Mouse (Mus musculus) liver, embryonic 16.5 days (tissue): ENCODE data around the gene Neu3. TPM values are rescaled to one million over a fixed set of nuclear protein-coding genes. Genes with fewer than 3 reads are reported as not detected.
"Not testable (repeated sequence)": the region's sequence is repeated elsewhere in the genome, so short reads cannot be mapped to it uniquely, and the experiment has no call there.

Experiments
- ATAC-seq: fragments of 200-750 bp; cut with Nextera tagmentation; 2 replicates; pipeline ENCODE4 v1.8.0; 2017; ENCODE audit warnings: low read depth, mild to moderate bottlenecking, moderate number of reproducible peaks, moderate library complexity
- H3K27ac ChIP-seq: fragments of 300-500 bp; sonication (generic); 2 replicates; pipeline ENCODE4 v1.5.1; 2014; ENCODE audit warnings: mild to moderate bottlenecking, low read length
- H3K27me3 ChIP-seq: fragments of 300-500 bp; sonication (generic); 2 replicates; pipeline ENCODE4 v1.6.1; 2014; ENCODE audit warnings: low read depth, low read length, mixed read lengths; ENCODE audit not compliant: control insufficient read depth, insufficient read depth
- H3K36me3 ChIP-seq: fragments of 300-500 bp; sonication (generic); 2 replicates; pipeline ENCODE4 v1.6.1; 2014; ENCODE audit warnings: mild to moderate bottlenecking; ENCODE audit not compliant: control insufficient read depth, insufficient read depth
- H3K4me1 ChIP-seq: fragments of 300-500 bp; sonication (generic); 2 replicates; pipeline ENCODE4 v1.6.1; 2014; ENCODE audit warnings: low read depth, low read length, mixed read lengths; ENCODE audit not compliant: control insufficient read depth
- H3K4me2 ChIP-seq: fragments of 300-500 bp; sonication (generic); 2 replicates; pipeline ENCODE4 v1.6.1; 2014; ENCODE audit warnings: low read depth, low read length, mixed read lengths
- H3K4me3 ChIP-seq: fragments of 300-500 bp; sonication (generic); 2 replicates; pipeline ENCODE4 v1.5.1; 2014; ENCODE audit warnings: low read depth, mild to moderate bottlenecking, low read length
- H3K9ac ChIP-seq: fragments of 300-500 bp; sonication (generic); 2 replicates; pipeline ENCODE4 v1.6.1; 2014; ENCODE audit warnings: low read depth, low read length
- H3K9me3 ChIP-seq: fragments of 300-500 bp; sonication (generic); replicated peaks from 2 replicates; pipeline ENCODE4 v1.6.1; 2016; ENCODE audit warnings: low read length; ENCODE audit not compliant: control insufficient read depth
- WGBS: fragments of 180-500 bp; shearing (Covaris S2); extraction: QIAGEN DNeasy Blood & Tissue Kit; methylation state at CpG from one replicate; pipeline ENCODE4 v1.1.7; 2014; ENCODE audit not compliant: insufficient replicate concordance; 5-methylcytosine and 5-hydroxymethylcytosine counted together
- polyA plus RNA-seq: library from polyadenylated mRNA; unstranded; fragments of >200 nt; fragmentation: Nextera tagmentation; extraction: Ambion mirVana; gene quantifications from 2 replicates; pipeline ENCODE4 v1.2.1, GENCODE M21; 2015

The Neu3 gene
- polyA plus RNA-seq, 1 experiment from 2014 or later = 5.1 TPM

- peak overlapping the region; percentile 96 for H3K27ac ChIP-seq
- H3K4me1 ChIP-seq = peaks cover 50% of the 10 kb centered on the region
- peak overlapping the region; percentile 62 for H3K9ac ChIP-seq
- no peaks in the 10 kb centered on the region for H3K9me3 ChIP-seq
- no peaks in the 10 kb centered on the region for H3K27me3 ChIP-seq
- peaks cover 5% of the 10 kb centered on the region for H3K36me3 ChIP-seq
- WGBS = 55% methylated on average over 9 of the region's 9 CpGs
- peak overlapping the region; percentile 59 for H3K4me3 ChIP-seq
- ATAC-seq = peak; percentile 1; the same call in 1 of the 2 replicates
- H3K4me2 ChIP-seq = peak overlapping the region; percentile 77
These were observed 2.7 kb downstream of the Neu3 start for GRCm38 (mm10) chr7:99825511-99825910.

GRCm38 (mm10) chr7:99824649-99825483 lies 3.4 kb downstream of the Neu3 start:
- no peaks in the 10 kb centered on the region for H3K9me3 ChIP-seq
- H3K27me3 ChIP-seq = no peaks in the 10 kb centered on the region
- peak overlapping the region; percentile 96 for H3K27ac ChIP-seq
- peaks cover 50% of the 10 kb centered on the region for H3K4me1 ChIP-seq
- ATAC-seq = peak; percentile 66
- peaks cover 5% of the 10 kb centered on the region for H3K36me3 ChIP-seq
- peak overlapping the region; percentile 62 for H3K9ac ChIP-seq
- H3K4me3 ChIP-seq = peak overlapping the region; percentile 59
- peak overlapping the region; percentile 77 for H3K4me2 ChIP-seq
- WGBS = 18% methylated on average over 16 of the region's 16 CpGs

GRCm38 (mm10) chr7:99823045-99823663 lies 5.1 kb downstream of the Neu3 start:
- Histone ChIP-seq H3K9me3 (no peaks in the 10 kb centered on the region), H3K4me2 (peak overlapping the region; percentile 55), H3K4me3 (peak overlapping the region; percentile 10; the same call in 1 of the 2 replicates), H3K9ac (peak overlapping the region; percentile 38), H3K4me1 (peaks cover 45% of the 10 kb centered on the region), H3K27me3 (no peaks in the 10 kb centered on the region), H3K27ac (peak overlapping the region; percentile 85), H3K36me3 (peaks cover 5% of the 10 kb centered on the region)
- 64% methylated on average over 10 of the region's 10 CpGs for WGBS
- no peak for ATAC-seq

- Histone ChIP-seq H3K27ac (peak overlapping the region; percentile 85), H3K4me2 (peak overlapping the region; percentile 55), H3K36me3 (peaks cover 5% of the 10 kb centered on the region), H3K4me3 (peak overlapping the region; percentile 10), H3K9ac (peak overlapping the region; percentile 38), H3K9me3 (no peaks in the 10 kb centered on the region), H3K27me3 (no peaks in the 10 kb centered on the region), H3K4me1 (peaks cover 47% of the 10 kb centered on the region)
- ATAC-seq = peak; percentile 74
- 35% methylated on average over 5 of the region's 5 CpGs for WGBS
These were observed 5.8 kb downstream of the Neu3 start for GRCm38 (mm10) chr7:99822426-99822825.

DNA sequence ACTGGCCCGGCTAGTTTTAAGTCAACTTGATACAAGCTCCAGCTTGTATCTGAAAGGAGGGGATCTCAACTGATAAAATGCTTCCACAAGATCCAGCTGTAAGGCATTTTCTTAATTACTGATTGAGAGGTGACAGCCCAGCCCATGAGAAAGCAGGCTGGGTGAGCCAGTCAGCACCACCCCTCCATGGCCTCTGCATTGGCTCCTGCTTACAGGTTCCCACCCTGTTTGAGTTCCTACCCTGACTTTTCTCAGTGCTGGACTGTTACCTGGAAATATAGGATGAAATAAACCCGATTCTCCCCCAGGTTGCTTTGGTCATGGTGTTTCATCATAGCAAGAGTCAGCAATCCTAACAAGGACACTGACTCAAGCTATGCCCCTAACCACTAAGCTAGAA lies 6.3 kb downstream of the Neu3 start:
- Histone ChIP-seq H3K36me3 (peaks cover 5% of the 10 kb centered on the region), H3K27ac (peak overlapping the region; percentile 85), H3K9me3 (no peaks in the 10 kb centered on the region), H3K9ac (peak overlapping the region; percentile 9), H3K4me3 (peak overlapping the region; percentile 10), H3K27me3 (no peaks in the 10 kb centered on the region), H3K4me1 (peaks cover 47% of the 10 kb centered on the region), H3K4me2 (peak overlapping the region; percentile 55)
- 50% methylated on average over 2 of the region's 2 CpGs for WGBS
- peak; percentile 53 for ATAC-seq

GRCm38 (mm10) chr7:99818181-99818725 lies 10.0 kb downstream of the Neu3 start:
- 29% methylated on average over 9 of the region's 9 CpGs for whole genome bisulfite sequencing
- not testable (repeated sequence) for H3K27ac ChIP-seq, ATAC-seq, H3K9me3 ChIP-seq, H3K4me3 ChIP-seq, H3K27me3 ChIP-seq, H3K9ac ChIP-seq
- peaks cover 21% of the 10 kb centered on the region for H3K4me1 ChIP-seq
- peak overlapping the region; percentile 31; the same call in 1 of the 2 replicates for H3K4me2 ChIP-seq
- H3K36me3 ChIP-seq = peaks cover 14% of the 10 kb centered on the region

- WGBS = 82% methylated on average over 11 of the region's 11 CpGs
- H3K4me3 ChIP-seq = no peak overlapping the region
- peaks cover 10% of the 10 kb centered on the region for H3K4me1 ChIP-seq
- H3K9me3 ChIP-seq = no peaks in the 10 kb centered on the region
- no peaks in the 10 kb centered on the region for H3K27me3 ChIP-seq
- H3K9ac ChIP-seq = no peak overlapping the region
- no peak for ATAC-seq
- H3K4me2 ChIP-seq = no peak overlapping the region
- no peak overlapping the region for H3K27ac ChIP-seq
- peaks cover 15% of the 10 kb centered on the region for H3K36me3 ChIP-seq
These were observed 14.8 kb downstream of the Neu3 start for GRCm38 (mm10) chr7:99813394-99813793.

DNA sequence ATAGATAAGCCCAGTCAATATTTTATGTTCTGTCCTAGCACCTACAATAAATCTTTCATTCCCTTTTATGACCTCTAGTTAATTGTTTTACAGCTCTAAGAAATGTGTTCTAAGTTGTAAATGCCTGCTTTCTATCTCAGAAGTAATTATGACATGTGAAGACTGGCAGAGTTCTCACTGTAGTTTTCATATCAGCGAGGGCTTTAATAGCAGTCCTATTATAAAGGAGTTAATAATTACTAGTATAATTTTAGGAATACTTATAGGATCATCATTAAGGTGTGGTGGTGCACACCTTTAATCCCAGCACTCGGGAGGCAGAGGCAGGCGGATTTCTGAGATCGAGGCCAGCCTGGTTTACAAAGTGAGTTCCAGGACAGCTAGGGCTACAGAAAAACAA lies 16.6 kb downstream of the Neu3 start:
- no peak overlapping the region for H3K27ac ChIP-seq
- no peaks in the 10 kb centered on the region for H3K9me3 ChIP-seq
- H3K4me1 ChIP-seq = peaks cover 7% of the 10 kb centered on the region
- H3K27me3 ChIP-seq = no peaks in the 10 kb centered on the region
- H3K36me3 ChIP-seq = peaks cover 15% of the 10 kb centered on the region
- H3K9ac ChIP-seq = no peak overlapping the region
- ATAC-seq = no peak
- H3K4me3 ChIP-seq = no peak overlapping the region
- H3K4me2 ChIP-seq = no peak overlapping the region
- WGBS = 82% methylated on average over 4 of the region's 4 CpGs

DNA sequence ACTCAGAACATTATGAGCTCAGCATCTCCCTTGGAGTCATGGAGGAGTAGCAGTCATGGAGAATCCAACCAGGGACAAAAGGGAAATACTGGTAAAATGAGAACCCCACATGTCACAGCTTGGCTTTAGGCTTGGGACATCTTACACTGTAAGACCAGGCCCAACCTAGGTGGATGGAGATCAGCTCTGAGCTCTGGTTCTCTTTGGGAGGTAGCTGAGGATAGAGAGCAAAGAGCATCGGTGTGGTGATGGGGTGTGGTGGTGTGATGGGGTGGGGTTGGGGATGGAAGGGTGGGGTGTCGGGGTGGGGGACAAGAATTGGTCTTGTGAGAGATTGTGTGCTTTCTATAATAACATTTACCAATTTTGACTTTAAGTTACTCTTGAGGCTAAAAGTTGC lies 17.4 kb downstream of the Neu3 start:
- no peak for ATAC-seq
- no peak overlapping the region for H3K27ac ChIP-seq
- H3K4me3 ChIP-seq = no peak overlapping the region
- no peaks in the 10 kb centered on the region for H3K9me3 ChIP-seq
- H3K4me2 ChIP-seq = no peak overlapping the region
- peaks cover 7% of the 10 kb centered on the region for H3K4me1 ChIP-seq
- H3K36me3 ChIP-seq = peaks cover 15% of the 10 kb centered on the region
- 60% methylated on average over 2 of the region's 2 CpGs for WGBS
- H3K27me3 ChIP-seq = no peaks in the 10 kb centered on the region
- no peak overlapping the region for H3K9ac ChIP-seq
